Mouse (Mus musculus): ENCODE measurements around the gene Mcu.
A peak's percentile ranks its signal among the peaks of the same experiment; 100 is the strongest.

Mcu gene

DNA sequence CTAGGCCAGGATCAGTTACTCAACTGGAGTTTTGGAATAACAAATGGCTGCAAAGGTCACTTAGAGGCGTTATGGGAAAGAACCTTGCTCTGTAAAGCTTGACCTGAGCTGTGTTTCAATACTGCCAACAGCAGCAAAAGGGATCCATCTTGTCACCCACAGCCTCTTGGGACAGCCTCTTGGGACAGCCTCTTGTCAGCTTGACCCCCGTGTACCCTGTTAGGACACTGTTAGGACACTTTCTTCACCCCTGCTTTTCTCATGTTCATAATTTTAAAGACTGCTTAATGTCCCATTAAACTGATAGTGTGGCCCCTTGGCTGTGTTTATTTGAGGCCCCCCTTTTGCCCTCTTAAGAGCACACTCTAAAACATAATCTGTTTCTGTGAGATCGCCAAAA is 192.0 kb downstream of the Mcu start:
- no peak for DNase-seq

DNA sequence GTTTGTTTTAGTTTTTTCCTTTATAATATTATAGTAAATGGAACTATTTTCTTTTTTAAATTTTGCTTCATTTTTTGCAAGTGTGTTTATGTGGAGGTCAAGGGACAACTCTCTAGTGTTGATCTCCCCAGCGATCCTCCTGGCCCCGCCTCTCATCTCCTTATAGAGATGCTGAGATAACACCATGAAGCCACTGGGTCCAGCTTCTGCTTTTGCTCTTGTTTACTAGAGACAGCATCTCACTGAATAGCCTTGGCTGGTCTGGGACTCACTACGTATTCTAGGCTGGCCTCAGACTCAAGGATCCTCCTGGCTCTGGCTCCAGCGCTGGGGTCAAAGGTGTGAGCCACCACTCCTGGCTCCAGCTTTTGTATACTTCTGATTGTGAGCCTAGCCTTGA is 197.0 kb downstream of the Mcu start:
- no peak for DNase-seq

DNA sequence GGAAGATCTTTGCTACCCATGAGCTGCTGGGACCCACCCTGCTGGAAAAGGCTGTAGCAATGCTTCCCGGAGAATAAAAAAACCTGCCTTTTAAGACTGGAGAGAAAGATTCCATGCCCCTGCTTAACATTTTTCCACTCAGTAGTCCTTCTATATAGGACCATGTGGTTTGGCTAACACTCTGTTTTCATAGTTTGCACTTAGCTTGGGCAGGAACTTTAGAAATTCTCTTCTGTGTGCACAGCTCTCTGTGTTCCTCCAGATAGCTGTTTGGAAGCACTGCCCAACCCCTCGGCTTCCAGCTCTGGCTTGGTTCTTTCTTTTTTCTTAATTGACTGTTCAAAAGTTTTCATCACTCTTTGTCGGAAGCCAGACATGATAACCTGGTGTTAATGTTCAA is 199.9 kb downstream of the Mcu start:
- DNase-seq: peak; percentile 22

DNA sequence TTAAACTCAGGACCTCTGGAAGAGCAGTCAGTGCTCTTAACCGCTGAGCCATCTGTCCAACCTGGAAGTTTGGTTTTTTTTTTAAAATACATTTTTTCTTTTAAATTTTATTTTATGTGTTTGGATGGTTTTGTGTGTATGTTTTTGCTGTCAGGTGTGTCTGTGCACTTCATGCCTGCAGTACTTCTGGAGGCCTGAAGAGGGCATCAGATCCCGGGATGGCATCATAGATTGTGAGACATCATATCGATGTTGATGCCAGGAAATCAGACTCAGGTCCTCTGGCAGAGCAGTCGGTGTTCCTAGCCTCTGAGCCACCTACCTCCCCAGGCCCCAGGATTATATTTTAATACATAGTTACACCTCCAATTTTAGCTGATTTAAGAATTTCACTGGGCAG is 202.8 kb downstream of the Mcu start:
- DNase-seq: no peak

DNA sequence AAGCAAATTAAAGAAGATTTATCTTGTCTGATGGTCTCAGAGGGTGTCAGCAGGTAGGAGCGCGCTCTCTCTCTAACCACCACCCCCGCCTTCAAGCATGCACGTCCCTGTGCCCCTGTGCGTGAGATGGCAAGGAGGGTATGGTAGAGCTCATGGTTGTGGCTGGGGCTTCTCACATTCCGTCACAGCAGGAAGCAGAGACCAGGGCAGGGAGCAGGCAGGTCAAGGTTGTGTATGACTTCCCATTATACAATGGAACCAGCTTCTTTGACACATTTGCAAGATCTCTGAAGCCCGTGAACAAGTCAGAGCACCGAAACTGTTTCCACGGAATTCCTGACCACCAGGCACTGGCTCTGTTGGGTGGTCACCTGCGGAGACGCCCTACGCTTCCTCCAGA is 206.2 kb downstream of the Mcu start:
- no peak for DNase-seq

DNA sequence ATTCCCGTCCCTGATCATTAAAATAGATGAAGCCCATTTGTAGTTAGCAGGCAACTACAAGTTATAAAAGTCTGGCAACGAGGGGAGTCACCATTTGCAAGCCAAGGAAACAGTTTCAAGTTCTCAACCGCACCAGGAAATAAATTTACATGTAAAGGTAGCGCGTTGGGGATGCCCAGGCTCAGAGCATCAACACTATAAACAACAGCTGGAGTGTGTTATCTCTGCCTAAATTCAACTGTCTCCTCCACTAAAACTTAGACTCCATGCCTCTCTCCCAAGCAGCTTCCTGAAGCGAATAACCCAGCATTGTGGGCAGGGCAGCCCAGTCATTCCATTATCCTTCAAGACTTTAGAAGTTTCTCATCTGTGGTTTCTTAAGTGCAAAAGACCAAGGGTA is 208.0 kb downstream of the Mcu start:
- DNase-seq: no peak

DNA sequence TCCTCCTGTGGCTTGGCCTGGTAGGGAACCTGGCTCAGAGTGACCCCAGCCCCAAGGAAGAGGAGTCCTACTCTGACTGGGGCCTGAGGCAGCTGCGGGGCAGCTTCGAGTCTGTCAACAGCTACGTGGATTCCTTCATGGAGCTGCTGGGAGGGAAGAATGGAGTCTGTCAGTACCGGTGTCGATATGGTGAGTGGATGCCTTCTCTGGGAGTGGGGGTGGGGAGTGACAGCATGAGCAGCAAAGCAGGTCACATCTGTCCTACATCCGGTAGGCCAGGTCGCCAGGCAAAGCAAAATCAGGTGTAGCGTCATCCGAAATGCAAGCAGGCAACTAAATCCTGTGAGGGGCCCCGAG is 212.7 kb downstream of the Mcu start:
- no peak for DNase-seq

DNA sequence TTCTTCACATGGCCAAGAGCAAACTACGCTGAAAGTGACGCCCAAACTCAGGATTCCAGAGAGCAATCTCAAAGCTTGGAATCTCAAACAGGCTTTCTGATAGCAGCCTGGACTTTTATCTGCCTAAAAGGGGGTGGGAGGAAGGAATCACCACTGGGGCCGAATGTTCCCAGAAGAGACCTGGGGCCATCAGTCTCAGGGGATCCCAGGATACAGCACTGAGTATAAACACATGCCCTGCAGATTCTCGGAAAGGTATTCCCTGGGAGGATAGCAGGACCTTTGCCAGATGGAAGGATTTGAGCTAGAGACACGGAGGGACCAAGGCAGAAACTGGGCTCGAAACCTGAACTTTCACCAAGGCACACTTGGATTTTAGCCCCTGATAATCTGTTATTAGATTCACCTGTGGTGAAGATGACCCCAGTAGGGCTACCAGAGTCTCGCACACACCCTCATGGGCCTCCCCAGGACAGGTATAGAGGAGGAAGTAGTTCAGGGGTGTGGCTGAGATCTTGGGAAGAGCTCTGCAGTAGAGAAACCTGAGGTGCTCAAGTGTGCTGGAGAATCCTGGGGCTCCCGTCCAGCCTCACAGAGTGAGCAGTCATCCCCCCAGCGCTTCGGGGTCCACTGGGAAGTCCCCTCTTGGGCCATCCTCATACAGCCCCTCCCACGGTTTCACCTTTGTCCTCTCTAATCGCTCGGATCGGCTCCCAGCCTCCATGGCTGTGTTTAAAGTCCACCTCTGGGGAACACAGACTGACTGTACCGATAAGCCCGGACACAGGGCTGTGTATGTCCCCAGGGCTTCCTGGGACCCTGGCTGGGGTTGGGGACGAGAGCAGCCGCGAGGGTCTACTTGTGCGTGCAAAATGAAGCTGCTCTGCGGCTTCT is 213.3 kb downstream of the Mcu start, which contains the start of gene Pla2g12b:
Gene Pla2g12b, plus strand, starts transcription at position 762 of the 894 bp plus-strand sequence.
- no peak for DNase-seq
